Mouse (Mus musculus) C2C12 (cell line): ENCODE data around the gene Armh3.

Experiments used
- CEBPB ChIP-seq: IDR thresholded peaks from one replicate; pipeline ENCODE4 v1.6.1; 2011; ENCODE audit warnings: low read depth, mild to moderate bottlenecking, control low read depth, moderate library complexity
- CTCF ChIP-seq: IDR thresholded peaks from one replicate; pipeline ENCODE4 v1.5.1; 2011; ENCODE audit not compliant: control insufficient read depth, insufficient read depth, insufficient read length
- FOSL1 ChIP-seq: IDR thresholded peaks from one replicate; pipeline ENCODE4 v1.8.0; 2011; ENCODE audit warnings: mild to moderate bottlenecking, low read length; ENCODE audit not compliant: poor library complexity, insufficient read depth, severe bottlenecking
- MAX ChIP-seq: IDR thresholded peaks from one replicate; pipeline ENCODE4 v1.6.1; 2011; ENCODE audit warnings: mild to moderate bottlenecking, control low read depth
- MYOD1 ChIP-seq: IDR thresholded peaks from one replicate; pipeline ENCODE4 v1.6.1; 2011; ENCODE audit warnings: low read depth; ENCODE audit not compliant: control insufficient read depth, insufficient read length
- MYOG ChIP-seq: IDR thresholded peaks from one replicate; pipeline ENCODE4 v1.6.1; 2011; ENCODE audit not compliant: control insufficient read depth, insufficient read length; ENCODE audit errors: extremely low read depth
- USF1 ChIP-seq: IDR thresholded peaks from one replicate; pipeline ENCODE4 v1.6.1; 2011; ENCODE audit warnings: low read depth, mild to moderate bottlenecking, control low read depth, moderate library complexity

DNA sequence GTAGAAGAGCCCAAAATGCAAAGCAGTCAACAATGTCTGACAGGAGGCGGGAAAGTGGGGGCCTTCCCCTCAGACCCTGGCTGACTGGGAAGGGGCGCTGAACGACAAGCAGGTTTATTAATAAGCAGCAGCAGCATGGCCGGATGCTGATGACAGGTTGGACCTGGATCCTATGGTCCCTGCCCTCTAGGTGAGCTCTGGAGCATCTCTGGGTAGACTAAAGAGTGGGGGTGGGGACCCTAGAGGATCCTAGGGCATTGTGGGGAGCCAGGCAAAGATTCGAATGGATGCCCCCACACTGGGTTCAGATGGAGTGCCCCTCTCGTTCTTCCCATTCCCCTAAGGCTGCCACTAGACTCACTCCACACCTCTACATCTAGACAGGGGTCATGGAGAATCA is 205.9 kb downstream of the Armh3 start:
- no peak for TF ChIP-seq CTCF
- no peak for TF ChIP-seq MYOD1
- TF ChIP-seq MYOG, result no peak
- TF ChIP-seq USF1, result no peak
- no peak for TF ChIP-seq FOSL1
- TF ChIP-seq MAX, result no peak
- TF ChIP-seq CEBPB, result no peak
